Mouse (Mus musculus): ENCODE results near the gene Irf1.

The Irf1 gene

GRCm38 (mm10) chr11:53779808-53780207 is 10.0 kb downstream of the Irf1 start:
- in situ Hi-C loops (cut with MboI; ENCODE audit: low sequenced_read_pairs): no loop called here

- in situ Hi-C loops (cut with MboI; ENCODE audit: low sequenced_read_pairs): no loop called here
Measured at GRCm38 (mm10) chr11:53780262-53780661, 10.4 kb downstream of the Irf1 start.

- in situ Hi-C loops (cut with MboI; ENCODE audit: low sequenced_read_pairs): no loop called here
Measured at GRCm38 (mm10) chr11:53781201-53781775, 11.5 kb downstream of the Irf1 start.

GRCm38 (mm10) chr11:53781964-53782363 is 12.2 kb downstream of the Irf1 start:
- in situ Hi-C loops (cut with MboI; ENCODE audit: low sequenced_read_pairs): no loop called here

- in situ Hi-C loops (cut with MboI; ENCODE audit: low sequenced_read_pairs): no loop called here
Measured at GRCm38 (mm10) chr11:53783288-53783687, 13.5 kb downstream of the Irf1 start.

- in situ Hi-C loops (cut with MboI; ENCODE audit: low sequenced_read_pairs): no loop called here
Measured at GRCm38 (mm10) chr11:53785311-53785936, 15.6 kb downstream of the Irf1 start.

GRCm38 (mm10) chr11:53786058-53787031 is 16.5 kb downstream of the Irf1 start:
- in situ Hi-C loops (cut with MboI; ENCODE audit: low sequenced_read_pairs): no loop called here

- in situ Hi-C loops (cut with MboI; ENCODE audit: low sequenced_read_pairs): no loop called here
Measured at GRCm38 (mm10) chr11:53788196-53788595, 18.4 kb downstream of the Irf1 start.

- in situ Hi-C loops (cut with MboI; ENCODE audit: low sequenced_read_pairs): no loop called here
Measured at GRCm38 (mm10) chr11:53789277-53789676, 19.5 kb downstream of the Irf1 start.

- in situ Hi-C loops (cut with MboI; ENCODE audit: low sequenced_read_pairs): no loop called here
Measured at GRCm38 (mm10) chr11:53792986-53793385, 23.2 kb downstream of the Irf1 start.

GRCm38 (mm10) chr11:53794015-53794414 is 24.2 kb downstream of the Irf1 start:
- in situ Hi-C loops (cut with MboI; ENCODE audit: low sequenced_read_pairs): no loop called here

- in situ Hi-C loops (cut with MboI; ENCODE audit: low sequenced_read_pairs): no loop called here
Measured at GRCm38 (mm10) chr11:53794671-53795557, 25.1 kb downstream of the Irf1 start.

- in situ Hi-C loops (cut with MboI; ENCODE audit: low sequenced_read_pairs): no loop called here
Measured at GRCm38 (mm10) chr11:53795813-53796212, 26.0 kb downstream of the Irf1 start.

GRCm38 (mm10) chr11:53796409-53797151 is 26.8 kb downstream of the Irf1 start:
- in situ Hi-C loops (cut with MboI; ENCODE audit: low sequenced_read_pairs): no loop called here

- in situ Hi-C loops (cut with MboI; ENCODE audit: low sequenced_read_pairs): no loop called here
Measured at GRCm38 (mm10) chr11:53797386-53797920, 27.6 kb downstream of the Irf1 start.

- in situ Hi-C loops (cut with MboI; ENCODE audit: low sequenced_read_pairs): no loop called here
Measured at GRCm38 (mm10) chr11:53798041-53798711, 28.4 kb downstream of the Irf1 start.

- in situ Hi-C loops (cut with MboI; ENCODE audit: low sequenced_read_pairs): no loop called here
Measured at GRCm38 (mm10) chr11:53800036-53800435, 30.2 kb downstream of the Irf1 start.

- in situ Hi-C loops (cut with MboI; ENCODE audit: low sequenced_read_pairs): no loop called here
Measured at GRCm38 (mm10) chr11:53800975-53801374, 31.2 kb downstream of the Irf1 start.

GRCm38 (mm10) chr11:53803093-53803492 is 33.3 kb downstream of the Irf1 start:
- in situ Hi-C loops (cut with MboI; ENCODE audit: low sequenced_read_pairs): no loop called here
